Mouse (Mus musculus): ENCODE data around the gene Olfr107.

DNA sequence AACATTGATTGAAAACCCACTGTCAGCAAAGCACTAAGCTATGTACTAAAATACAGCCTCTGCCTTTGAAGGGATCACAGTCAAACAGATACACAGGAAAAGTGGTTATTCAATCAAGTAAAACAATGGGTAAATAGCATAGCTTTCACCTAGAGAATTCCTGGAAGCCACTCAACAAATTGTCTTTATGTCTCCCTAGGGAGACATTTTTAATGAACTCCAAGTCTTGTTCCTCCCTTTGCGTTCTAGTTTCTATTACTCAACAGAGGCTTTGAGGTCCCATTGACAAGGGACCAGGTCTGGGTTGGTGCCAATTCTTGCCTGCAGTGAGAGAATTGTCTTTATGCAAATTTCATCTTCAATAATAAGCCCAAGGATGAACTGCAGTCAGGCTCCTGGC, 46.2 kb downstream of the Olfr107 start, which contains the start of gene Olfr108:
- TF ChIP-seq POLR2A (IDR thresholded peaks at IDR 0.05; ENCODE audit: insufficient read depth, low read depth, low read length) (no peak), CTCF (IDR thresholded peaks at IDR 0.05; ENCODE audit: insufficient read depth, low read depth, low read length) (no peak)
